ENCODE assay signal across 13 mouse cellular contexts in genomic region chr13:75523293-75524278, GRCm38 (mm10).
DNase-seq lines count a peak whose midpoint lies in the region; ATAC-seq lines count a peak whose summit lies in the region.
"Had no signal": no experiment of that assay in that cellular context is flagged by ENCODE, and none has a peak within 500 bp of the region (broad histone marks: within the 10 kb centered on the region; RNA-seq: fewer than 3 reads in every experiment).

No protein-coding gene starts in this region.

- H3K4me3 ChIP-seq in hindbrain, embryonic 12.5 days, result no peak overlapping the region
- no peak overlapping the region for H3K4me3 ChIP-seq in hindbrain, embryonic 16.5 days (ENCODE audit: low read length)
- no peak overlapping the region for H3K4me3 ChIP-seq in midbrain, embryonic 13.5 days (replicated peaks)
- no peak overlapping the region for H3K4me3 ChIP-seq in midbrain, embryonic 10.5 days
- H3K4me3 ChIP-seq in hindbrain, embryonic 15.5 days, result no peak overlapping the region
- no peak overlapping the region for H3K4me3 ChIP-seq in stomach, embryonic 15.5 days (replicated peaks)
- H3K4me3 ChIP-seq: megakaryocyte, embryonic 14.5 days had no signal

- no peaks in the 10 kb centered on the region for H3K9me3 ChIP-seq in hindbrain, embryonic 12.5 days (replicated peaks)
- no peaks in the 10 kb centered on the region for H3K9me3 ChIP-seq in hindbrain, embryonic 16.5 days (ENCODE audit: control insufficient read depth, low read length)
- H3K9me3 ChIP-seq in midbrain, embryonic 13.5 days, result no peaks in the 10 kb centered on the region
- no peaks in the 10 kb centered on the region for H3K9me3 ChIP-seq in midbrain, embryonic 10.5 days (replicated peaks)
- no peaks in the 10 kb centered on the region for H3K9me3 ChIP-seq in hindbrain, embryonic 15.5 days
- no peaks in the 10 kb centered on the region for H3K9me3 ChIP-seq in stomach, embryonic 15.5 days
- H3K9me3 ChIP-seq: megakaryocyte, embryonic 14.5 days had no signal

- no peak overlapping the region for H3K9ac ChIP-seq in hindbrain, embryonic 12.5 days
- H3K9ac ChIP-seq in hindbrain, embryonic 16.5 days (ENCODE audit: low read depth, low read length), result no peak overlapping the region
- H3K9ac ChIP-seq in midbrain, embryonic 13.5 days (replicated peaks), result no peak overlapping the region
- no peak overlapping the region for H3K9ac ChIP-seq in hindbrain, embryonic 15.5 days
- H3K9ac ChIP-seq in stomach, embryonic 15.5 days, result no peak overlapping the region

- no peak overlapping the region for H3K27ac ChIP-seq in hindbrain, embryonic 12.5 days
- H3K27ac ChIP-seq in hindbrain, embryonic 16.5 days (ENCODE audit: low read depth, low read length), result no peak overlapping the region
- no peak overlapping the region for H3K27ac ChIP-seq in midbrain, embryonic 13.5 days
- no peak overlapping the region for H3K27ac ChIP-seq in midbrain, embryonic 10.5 days (replicated peaks)
- no peak overlapping the region for H3K27ac ChIP-seq in hindbrain, embryonic 15.5 days (replicated peaks)
- no peak overlapping the region for H3K27ac ChIP-seq in stomach, embryonic 15.5 days

- H3K27me3 ChIP-seq in hindbrain, embryonic 12.5 days, result no peaks in the 10 kb centered on the region
- no peaks in the 10 kb centered on the region for H3K27me3 ChIP-seq in hindbrain, embryonic 16.5 days (replicated peaks; ENCODE audit: control insufficient read depth, insufficient read depth, low read length)
- H3K27me3 ChIP-seq in midbrain, embryonic 13.5 days, result no peaks in the 10 kb centered on the region
- H3K27me3 ChIP-seq in midbrain, embryonic 10.5 days (ENCODE audit: low read depth, poor library complexity, severe bottlenecking), result no peaks in the 10 kb centered on the region
- no peaks in the 10 kb centered on the region for H3K27me3 ChIP-seq in hindbrain, embryonic 15.5 days
- no peaks in the 10 kb centered on the region for H3K27me3 ChIP-seq in stomach, embryonic 15.5 days (replicated peaks)
- H3K27me3 ChIP-seq: megakaryocyte, embryonic 14.5 days had no signal

- peak; percentile 48; the same call in 1 of the 2 replicates for ATAC-seq in hindbrain, embryonic 12.5 days (ENCODE audit: low FRiP score)
- ATAC-seq in hindbrain, embryonic 16.5 days, result no peak
- ATAC-seq in midbrain, embryonic 13.5 days, result peak; percentile 45; the same call in 1 of the 2 replicates
- ATAC-seq in hindbrain, embryonic 15.5 days (ENCODE audit: low FRiP score, low read depth), result peak; percentile 45; the same call in 1 of the 2 replicates
- ATAC-seq in stomach, embryonic 15.5 days (ENCODE audit: insufficient read depth, low FRiP score, low read depth), result 0 out of 2 replicates have a peak, but pooled peaks have one; percentile 35
- no peak for ATAC-seq in activated CD4-positive, CD25-positive, alpha-beta regulatory T cell, adult 4 months
- ATAC-seq: inflammation-experienced regulatory T-cells, adult 6 months had no signal

- no peak overlapping the region for H3K4me2 ChIP-seq in hindbrain, embryonic 12.5 days (replicated peaks)
- H3K4me2 ChIP-seq in hindbrain, embryonic 16.5 days (ENCODE audit: low read length), result no peak overlapping the region
- no peak overlapping the region for H3K4me2 ChIP-seq in midbrain, embryonic 13.5 days (replicated peaks)
- H3K4me2 ChIP-seq in hindbrain, embryonic 15.5 days, result no peak overlapping the region
- H3K4me2 ChIP-seq in stomach, embryonic 15.5 days, result no peak overlapping the region

- DNase-seq in midbrain, embryonic 10.5 days (ENCODE audit: low spot score), result no peak
- no peak for DNase-seq in adrenal gland, adult 18-20 months (ENCODE audit: low spot score in 2 of 2)
- DNase-seq: layer of hippocampus, adult 9-11 months; liver; thymus, adult 18-20 months had no signal

- WGBS in hindbrain, embryonic 12.5 days, result 82% methylated on average over 4 of the region's 4 CpGs
- 83% methylated on average over 4 of the region's 4 CpGs for WGBS in hindbrain, embryonic 16.5 days
- 84% methylated on average over 4 of the region's 4 CpGs for WGBS in midbrain, embryonic 13.5 days
- WGBS in midbrain, embryonic 10.5 days, result 82% methylated on average over 4 of the region's 4 CpGs
- 81% methylated on average over 4 of the region's 4 CpGs for WGBS in hindbrain, embryonic 15.5 days
- WGBS in stomach, embryonic 15.5 days, result 60% methylated on average over 4 of the region's 4 CpGs

- no peaks in the 10 kb centered on the region for H3K4me1 ChIP-seq in hindbrain, embryonic 12.5 days
- H3K4me1 ChIP-seq in hindbrain, embryonic 16.5 days (ENCODE audit: control insufficient read depth, insufficient read depth, low read depth, low read length), result no peaks in the 10 kb centered on the region
- H3K4me1 ChIP-seq in midbrain, embryonic 13.5 days (replicated peaks), result no peaks in the 10 kb centered on the region
- no peaks in the 10 kb centered on the region for H3K4me1 ChIP-seq in midbrain, embryonic 10.5 days
- no peaks in the 10 kb centered on the region for H3K4me1 ChIP-seq in hindbrain, embryonic 15.5 days (replicated peaks)
- H3K4me1 ChIP-seq in stomach, embryonic 15.5 days, result no peaks in the 10 kb centered on the region
- H3K4me1 ChIP-seq: megakaryocyte, embryonic 14.5 days had no signal

- no peaks in the 10 kb centered on the region for H3K36me3 ChIP-seq in hindbrain, embryonic 12.5 days
- H3K36me3 ChIP-seq in hindbrain, embryonic 16.5 days (ENCODE audit: control insufficient read depth, insufficient read depth, low read length), result no peaks in the 10 kb centered on the region
- H3K36me3 ChIP-seq in midbrain, embryonic 13.5 days, result no peaks in the 10 kb centered on the region
- H3K36me3 ChIP-seq in midbrain, embryonic 10.5 days, result no peaks in the 10 kb centered on the region
- no peaks in the 10 kb centered on the region for H3K36me3 ChIP-seq in hindbrain, embryonic 15.5 days
- H3K36me3 ChIP-seq in stomach, embryonic 15.5 days, result no peaks in the 10 kb centered on the region

Comparison
In these comparisons a context has a peak if more than half of its experiments do, and no peak if none do; other contexts are left out.
1. ATAC-seq: peak in hindbrain, embryonic 12.5 days (single experiment), midbrain, embryonic 13.5 days (single experiment), hindbrain, embryonic 15.5 days (single experiment) and stomach, embryonic 15.5 days (single experiment); none in hindbrain, embryonic 16.5 days (single experiment) and activated CD4-positive, CD25-positive, alpha-beta regulatory T cell, adult 4 months (single experiment).